Mouse (Mus musculus): ENCODE measurements around the gene Plcb3. TPM values are rescaled to one million over a fixed set of nuclear protein-coding genes. Genes with fewer than 3 reads are reported as not detected.

Gene Plcb3
- polyA plus RNA-seq, 1 experiment from 2014 or later = 33.6 TPM

DNA sequence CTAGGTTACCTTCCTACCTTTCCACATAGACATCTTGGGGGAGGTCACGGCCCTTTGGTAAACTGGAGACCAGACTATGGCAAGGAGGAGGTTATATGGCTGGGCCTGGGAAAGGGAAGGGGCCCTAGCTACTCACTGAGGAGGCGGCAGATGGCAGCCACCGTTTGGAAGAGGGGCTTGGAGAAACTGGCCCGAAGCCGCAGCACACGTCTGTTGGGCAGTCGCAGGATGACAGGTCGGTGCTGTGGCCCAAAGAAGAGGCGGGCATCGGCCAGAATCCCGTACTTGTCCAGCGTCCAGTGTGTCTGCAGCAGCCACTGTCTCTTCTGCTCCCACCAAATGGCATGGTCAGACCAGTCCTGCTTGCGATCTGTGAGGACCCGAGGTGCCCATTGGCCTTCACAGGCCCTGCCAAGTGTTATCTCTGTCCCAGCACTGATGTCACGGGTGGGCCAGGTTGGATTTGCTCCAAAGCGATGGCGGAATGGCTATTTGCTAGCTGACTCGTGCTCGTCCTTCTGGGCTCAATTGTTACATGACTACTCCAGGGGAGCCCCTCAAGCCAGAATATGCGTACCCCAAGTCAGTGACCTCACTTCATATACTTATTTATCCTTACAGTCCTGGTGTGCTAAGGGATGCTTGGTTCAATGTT, 38.3 kb upstream of the Plcb3 start:
- DNase-seq (ENCODE audit: low spot score) (no peak), ATAC-seq (no peak)
- no peak for TF ChIP-seq EP300 (IDR thresholded peaks at IDR 0.05)
- H3K27ac ChIP-seq (ENCODE audit: low read length) = no peak overlapping the region
- H3K36me3 ChIP-seq (ENCODE audit: insufficient read depth, low read length) = no peaks in the 10 kb centered on the region
- WGBS = 85% methylated on average over 18 of the region's 20 CpGs
- H3K4me3 ChIP-seq (ENCODE audit: low read depth, low read length) = no peak overlapping the region
- H3K27me3 ChIP-seq (replicated peaks; ENCODE audit: insufficient read depth, low read length) = no peaks in the 10 kb centered on the region
- H3K4me2 ChIP-seq (replicated peaks; ENCODE audit: low read depth, low read length) = no peak overlapping the region
- H3K4me1 ChIP-seq (ENCODE audit: insufficient read depth, low read depth, low read length) = no peaks in the 10 kb centered on the region
- H3K9me3 ChIP-seq (ENCODE audit: low read length) = no peaks in the 10 kb centered on the region
- no peak overlapping the region for H3K9ac ChIP-seq (replicated peaks; ENCODE audit: low read depth)

DNA sequence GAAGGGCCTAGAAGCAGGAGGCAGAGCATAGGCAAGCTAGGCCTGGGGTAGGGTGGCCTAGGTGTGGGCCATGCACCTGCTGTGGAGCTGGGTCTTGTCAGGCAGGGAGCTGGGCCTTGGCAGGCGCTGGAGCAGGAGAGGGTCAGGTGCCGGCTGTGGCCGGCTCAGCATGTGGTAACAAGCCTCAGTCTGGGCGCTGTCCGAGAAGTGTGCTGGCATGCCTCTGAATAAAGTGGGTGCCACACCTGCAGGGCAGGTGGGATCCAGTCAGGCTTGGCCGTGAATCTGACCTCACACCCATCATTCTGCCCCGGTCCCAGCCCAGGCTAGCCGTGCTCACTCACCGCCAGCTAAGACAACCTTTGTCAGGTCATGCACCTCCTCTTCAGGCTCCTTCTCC, 37.7 kb upstream of the Plcb3 start:
- Histone ChIP-seq H3K9me3 (ENCODE audit: low read length) (no peaks in the 10 kb centered on the region), H3K27ac (ENCODE audit: low read length) (no peak overlapping the region), H3K27me3 (replicated peaks; ENCODE audit: insufficient read depth, low read length) (no peaks in the 10 kb centered on the region), H3K4me3 (ENCODE audit: low read depth, low read length) (no peak overlapping the region), H3K36me3 (ENCODE audit: insufficient read depth, low read length) (no peaks in the 10 kb centered on the region), H3K9ac (replicated peaks; ENCODE audit: low read depth) (no peak overlapping the region), H3K4me2 (replicated peaks; ENCODE audit: low read depth, low read length) (no peak overlapping the region), H3K4me1 (ENCODE audit: insufficient read depth, low read depth, low read length) (no peaks in the 10 kb centered on the region)
- 90% methylated on average over 9 of the region's 9 CpGs for WGBS
- TF ChIP-seq CTCF (IDR thresholded peaks at IDR 0.05) (no peak), EP300 (IDR thresholded peaks at IDR 0.05) (no peak)
- no peak for DNase-seq (ENCODE audit: low spot score)
- ATAC-seq = no peak

DNA sequence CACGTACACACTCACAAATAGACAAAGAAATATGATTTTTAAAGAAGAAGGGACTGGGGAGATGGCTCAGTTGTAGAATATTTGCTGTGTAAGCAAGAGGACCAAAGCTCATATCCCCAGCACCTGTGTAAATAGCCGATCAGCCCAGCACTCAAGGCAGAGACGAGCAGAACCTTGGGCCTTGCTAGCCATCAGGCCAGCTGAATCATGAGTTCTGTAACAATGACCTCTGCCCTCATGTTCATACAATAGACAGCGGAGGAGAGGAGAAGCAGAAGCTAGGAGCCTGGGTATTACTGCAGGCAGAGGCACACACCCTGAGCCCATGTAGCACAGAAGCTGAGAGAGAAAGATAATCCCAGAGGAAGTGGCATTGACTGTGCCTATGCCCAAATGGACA, 36.2 kb upstream of the Plcb3 start:
- 60% methylated on average over 4 of the region's 4 CpGs for WGBS
- no peak overlapping the region for H3K27ac ChIP-seq (ENCODE audit: low read length)
- ATAC-seq = no peak
- H3K4me3 ChIP-seq (ENCODE audit: low read depth, low read length) = no peak overlapping the region
- DNase-seq (ENCODE audit: low spot score) = no peak
- H3K9ac ChIP-seq (replicated peaks; ENCODE audit: low read depth) = no peak overlapping the region
- H3K9me3 ChIP-seq (ENCODE audit: low read length) = no peaks in the 10 kb centered on the region
- no peak overlapping the region for H3K4me2 ChIP-seq (replicated peaks; ENCODE audit: low read depth, low read length)
- no peak for TF ChIP-seq EP300 (IDR thresholded peaks at IDR 0.05)
- no peak for TF ChIP-seq CTCF (IDR thresholded peaks at IDR 0.05)
- H3K36me3 ChIP-seq (ENCODE audit: insufficient read depth, low read length) = no peaks in the 10 kb centered on the region
- no peaks in the 10 kb centered on the region for H3K4me1 ChIP-seq (ENCODE audit: insufficient read depth, low read depth, low read length)
- no peaks in the 10 kb centered on the region for H3K27me3 ChIP-seq (replicated peaks; ENCODE audit: insufficient read depth, low read length)

DNA sequence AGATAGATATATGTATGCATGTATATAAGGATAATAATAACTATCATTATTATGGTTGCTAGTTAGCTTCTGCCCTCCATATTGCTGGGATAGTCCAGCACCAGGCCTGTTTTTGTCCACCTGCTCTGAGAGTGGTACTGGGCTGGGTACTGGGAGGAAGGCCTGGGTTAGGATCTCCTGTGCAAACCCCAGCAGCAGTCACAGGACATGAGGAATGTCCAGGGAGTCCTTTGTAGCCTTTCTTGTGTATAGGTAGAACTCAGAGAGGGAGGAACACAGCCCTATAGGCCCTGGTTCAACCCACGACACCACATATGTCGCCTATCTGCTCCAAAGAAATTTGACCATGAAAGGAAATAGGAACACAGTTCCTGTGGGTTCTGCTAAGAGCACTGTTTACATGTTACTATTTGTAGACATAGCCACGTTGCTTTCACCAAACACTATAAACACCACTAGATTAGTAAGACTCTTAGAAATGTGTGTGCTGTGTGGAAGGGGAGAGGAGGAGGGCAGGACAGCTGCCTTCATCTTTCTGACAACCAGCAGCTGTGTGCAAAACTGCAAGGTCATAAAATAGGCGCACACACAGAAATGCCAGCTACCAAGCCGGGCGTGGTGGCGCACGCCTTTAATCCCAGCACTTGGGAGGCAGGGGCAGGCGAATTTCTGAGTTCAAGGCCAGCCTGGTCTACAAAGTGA, 30.8 kb upstream of the Plcb3 start:
- DNase-seq (ENCODE audit: low spot score) (peak; percentile 58), ATAC-seq (peak; percentile 71)
- Histone ChIP-seq H3K9ac (replicated peaks; ENCODE audit: low read depth) (no peak overlapping the region), H3K9me3 (ENCODE audit: low read length) (no peaks in the 10 kb centered on the region), H3K27ac (ENCODE audit: low read length) (peak overlapping the region; percentile 20; the same call in 1 of the 2 replicates), H3K4me3 (ENCODE audit: low read depth, low read length) (no peak overlapping the region), H3K36me3 (ENCODE audit: insufficient read depth, low read length) (no peaks in the 10 kb centered on the region), H3K4me1 (ENCODE audit: insufficient read depth, low read depth, low read length) (no peaks in the 10 kb centered on the region; the same call in 1 of the 2 replicates), H3K4me2 (replicated peaks; ENCODE audit: low read depth, low read length) (no peak overlapping the region), H3K27me3 (replicated peaks; ENCODE audit: insufficient read depth, low read length) (no peaks in the 10 kb centered on the region)
- no peak for TF ChIP-seq CTCF (IDR thresholded peaks at IDR 0.05)
- no peak for TF ChIP-seq EP300 (IDR thresholded peaks at IDR 0.05)
- 57% methylated on average over 8 of the region's 9 CpGs for WGBS

DNA sequence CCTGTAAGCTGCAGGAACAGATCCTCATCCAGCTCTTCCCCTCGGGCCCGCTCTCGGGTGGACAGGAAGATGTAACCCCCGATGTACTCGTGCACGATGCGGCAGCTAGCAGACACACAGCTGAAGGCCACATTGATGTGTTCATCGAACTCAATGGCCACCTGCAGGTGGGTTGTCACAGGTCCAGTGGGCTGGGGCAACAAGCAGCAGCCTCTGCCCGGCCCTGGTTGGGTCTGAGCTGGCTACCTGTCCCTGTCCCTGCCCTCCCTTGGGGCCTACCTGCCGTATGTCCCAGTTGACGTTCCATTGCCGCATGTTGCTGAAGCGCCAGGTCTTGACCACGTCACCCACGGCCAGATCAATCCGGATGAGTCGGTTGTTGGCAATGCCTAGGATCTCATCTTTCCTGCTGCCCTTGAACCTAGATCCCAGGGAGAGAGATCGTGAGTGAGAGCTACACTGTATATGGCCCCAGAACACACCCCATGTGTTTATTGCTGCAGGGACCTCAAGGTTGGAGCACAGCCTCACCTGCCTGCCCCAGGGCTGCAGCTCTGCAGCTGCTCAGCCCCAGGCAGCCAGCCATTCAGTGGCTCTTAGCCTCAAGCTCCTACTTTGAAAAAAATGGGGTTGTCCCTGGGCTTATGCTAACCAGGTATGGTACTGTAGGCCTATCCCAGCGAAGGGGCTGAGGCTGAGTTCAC, 23.2 kb upstream of the Plcb3 start:
- Histone ChIP-seq H3K27ac (ENCODE audit: low read length) (no peak overlapping the region), H3K9me3 (ENCODE audit: low read length) (no peaks in the 10 kb centered on the region), H3K4me2 (replicated peaks; ENCODE audit: low read depth, low read length) (no peak overlapping the region), H3K4me3 (ENCODE audit: low read depth, low read length) (no peak overlapping the region), H3K36me3 (ENCODE audit: insufficient read depth, low read length) (no peaks in the 10 kb centered on the region), H3K9ac (replicated peaks; ENCODE audit: low read depth) (no peak overlapping the region), H3K27me3 (replicated peaks; ENCODE audit: insufficient read depth, low read length) (no peaks in the 10 kb centered on the region), H3K4me1 (ENCODE audit: insufficient read depth, low read depth, low read length) (peaks cover 13% of the 10 kb centered on the region; the same call in 1 of the 2 replicates)
- ATAC-seq (no peak), DNase-seq (ENCODE audit: low spot score) (no peak)
- 92% methylated on average over 19 of the region's 19 CpGs for WGBS
- TF ChIP-seq EP300 (IDR thresholded peaks at IDR 0.05) = no peak
- TF ChIP-seq CTCF (IDR thresholded peaks at IDR 0.05) = no peak

DNA sequence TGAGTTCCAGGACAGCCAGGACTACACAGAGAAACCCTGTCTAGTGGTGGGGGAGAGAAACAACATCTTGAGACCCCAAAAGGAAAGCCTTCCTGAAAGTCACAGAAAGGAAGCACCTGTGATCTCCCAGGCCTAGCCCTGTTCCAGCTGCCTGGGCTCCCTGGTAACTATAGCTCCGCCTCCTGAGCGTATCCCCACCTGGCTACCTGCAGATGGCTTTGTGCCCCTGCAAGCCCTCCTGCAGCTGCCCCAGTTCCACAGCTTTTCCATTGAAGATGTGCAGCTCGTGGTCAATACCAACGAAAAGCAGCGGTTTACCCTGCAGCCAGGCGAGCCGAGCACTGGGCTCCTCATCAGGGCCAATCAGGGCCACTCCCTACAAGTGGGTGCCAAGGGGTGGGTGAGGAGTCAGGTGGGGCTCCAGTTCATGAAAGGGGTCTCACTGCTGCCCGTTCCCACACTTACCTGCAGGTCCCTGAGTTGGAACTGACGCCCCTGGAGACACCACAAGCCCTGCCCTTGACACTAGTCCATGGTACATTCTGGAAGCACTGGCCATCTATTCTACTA, 21.5 kb upstream of the Plcb3 start:
- TF ChIP-seq EP300 (IDR thresholded peaks at IDR 0.05) (no peak), CTCF (IDR thresholded peaks at IDR 0.05) (no peak)
- H3K4me2 ChIP-seq (replicated peaks; ENCODE audit: low read depth, low read length) = no peak overlapping the region
- ATAC-seq (no peak), DNase-seq (ENCODE audit: low spot score) (no peak)
- no peak overlapping the region for H3K27ac ChIP-seq (ENCODE audit: low read length)
- 87% methylated on average over 9 of the region's 9 CpGs for WGBS
- H3K9me3 ChIP-seq (ENCODE audit: low read length) = no peaks in the 10 kb centered on the region
- H3K4me3 ChIP-seq (ENCODE audit: low read depth, low read length) = no peak overlapping the region
- no peaks in the 10 kb centered on the region for H3K27me3 ChIP-seq (replicated peaks; ENCODE audit: insufficient read depth, low read length)
- no peaks in the 10 kb centered on the region for H3K36me3 ChIP-seq (ENCODE audit: insufficient read depth, low read length)
- peaks cover 16% of the 10 kb centered on the region; the same call in 1 of the 2 replicates for H3K4me1 ChIP-seq (ENCODE audit: insufficient read depth, low read depth, low read length)
- H3K9ac ChIP-seq (replicated peaks; ENCODE audit: low read depth) = no peak overlapping the region
